Mouse (Mus musculus) liver, embryonic 14.5 days (tissue): ENCODE data around the gene Sytl2. TPM values are rescaled to one million over a fixed set of nuclear protein-coding genes. Genes with fewer than 3 reads are reported as not detected.

Source experiments
- ATAC-seq: fragments of 200-750 bp; cut with Nextera tagmentation; 2 replicates; pipeline ENCODE4 v1.8.0; 2017; ENCODE audit warnings: moderate number of reproducible peaks, mild to moderate bottlenecking, moderate library complexity; ENCODE audit not compliant: insufficient read depth
- DNase-seq, 3 experiments: peaks; one replicate each; pipeline ENCODE4 v3.0.0-alpha.2; 2012 to 2013; ENCODE audit warnings: low read depth in 3 of 3, low spot score in 3 of 3
- H3K27ac ChIP-seq: fragments of 300-500 bp; sonication (generic); 2 replicates; pipeline ENCODE4 v1.5.1; 2014; ENCODE audit warnings: moderate library complexity, mild to moderate bottlenecking, control low read depth, inconsistent platforms
- H3K27me3 ChIP-seq: fragments of 300-500 bp; sonication (generic); 2 replicates; pipeline ENCODE4 v1.6.1; 2014; ENCODE audit warnings: mild to moderate bottlenecking, low read length, moderate library complexity; ENCODE audit not compliant: control insufficient read depth, insufficient read depth
- H3K36me3 ChIP-seq: fragments of 300-500 bp; sonication (generic); replicated peaks from 2 replicates; pipeline ENCODE4 v1.6.1; 2014; ENCODE audit warnings: low read depth; ENCODE audit not compliant: control insufficient read depth, insufficient read depth
- H3K4me1 ChIP-seq, 2 experiments: fragments of 200-500 bp in 1 of 2; fragments of 300-500 bp in 1 of 2; sonication (generic) in 1 of 2; replicated peaks; 2 replicates each; pipeline ENCODE4 v1.6.1; 2012 to 2014; ENCODE audit warnings: antibody characterized with exemption in 1 of 2, inconsistent platforms in 1 of 2, low read length in 1 of 2; ENCODE audit not compliant: control insufficient read depth in 2 of 2, insufficient read depth in 2 of 2
- H3K4me2 ChIP-seq: fragments of 300-500 bp; sonication (generic); 2 replicates; pipeline ENCODE4 v1.6.1; 2014; ENCODE audit warnings: low read depth, mild to moderate bottlenecking, control low read depth, moderate library complexity
- H3K4me3 ChIP-seq, 2 experiments: fragments of 200-500 bp in 1 of 2; fragments of 300-500 bp in 1 of 2; sonication (generic) in 1 of 2; 2 replicates each; pipeline ENCODE4 v1.5.1; 2012 to 2014; ENCODE audit warnings: low read depth in 2 of 2, low read length in 2 of 2, mild to moderate bottlenecking in 2 of 2, control low read depth in 1 of 2, inconsistent platforms in 1 of 2, moderate library complexity in 1 of 2; ENCODE audit not compliant: insufficient read depth in 1 of 2
- H3K9ac ChIP-seq: fragments of 300-500 bp; sonication (generic); replicated peaks from 2 replicates; pipeline ENCODE4 v1.6.1; 2014; ENCODE audit warnings: mild to moderate bottlenecking, control low read depth, moderate library complexity
- H3K9me3 ChIP-seq: fragments of 300-500 bp; sonication (generic); 2 replicates; pipeline ENCODE4 v1.6.1; 2016; ENCODE audit warnings: low read length, mixed read lengths; ENCODE audit not compliant: control insufficient read depth
- CTCF ChIP-seq: IDR thresholded peaks from 2 replicates; pipeline ENCODE4 v1.5.1; 2016; ENCODE audit warnings: antibody characterized with exemption, low read depth, control low read depth
- EP300 ChIP-seq: IDR thresholded peaks from 2 replicates; pipeline ENCODE4 v1.6.1; 2016; ENCODE audit warnings: antibody characterized with exemption, low read depth
- WGBS: fragments of 180-500 bp; shearing (Covaris S2); extraction: QIAGEN DNeasy Blood & Tissue Kit; methylation state at CpG from one replicate; pipeline ENCODE4 v1.1.7; 2014; ENCODE audit not compliant: insufficient replicate concordance; 5-methylcytosine and 5-hydroxymethylcytosine counted together
- polyA plus RNA-seq, 2 experiments: library from polyadenylated mRNA; depleted of rRNA in 1 of 2; stranded (reverse) in 1 of 2; unstranded in 1 of 2; fragments of >200 nt; fragmentation: Nextera tagmentation in 1 of 2; extraction: Ambion mirVana in 1 of 2; gene quantifications; 2 replicates each; pipeline versions ENCODE4 v1.2.1 to v1.2.3; 2012 to 2014

Gene Sytl2
- polyA plus RNA-seq, 2 experiments = 0.38 to 0.45 TPM

DNA sequence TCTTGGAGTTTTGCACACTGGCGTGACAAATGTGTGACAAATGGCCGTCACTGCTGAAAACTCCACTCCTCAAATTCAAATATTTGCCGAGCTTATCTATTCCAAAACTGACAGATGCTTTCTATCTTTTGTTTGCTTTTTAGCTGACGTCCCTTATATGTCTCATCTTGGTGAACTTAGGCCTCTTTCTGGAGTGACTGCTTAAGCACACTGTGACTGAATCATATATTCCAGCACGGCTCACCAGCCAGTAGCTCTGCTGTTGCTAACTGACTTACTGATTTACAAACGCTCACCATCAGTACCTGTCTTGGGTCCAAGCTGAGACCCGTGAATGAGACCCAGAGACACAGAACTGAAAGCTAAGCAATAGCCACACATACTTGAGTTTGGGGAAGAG is 17.3 kb upstream of the Sytl2 start:
- TF ChIP-seq EP300 (no peak), CTCF (no peak)
- 0 out of 4 replicates have a peak, but pooled peaks cover 0 to 1% of the 10 kb centered on the region in 2 experiments for H3K4me1 ChIP-seq
- H3K4me2 ChIP-seq = no peak overlapping the region
- DNase-seq = no peak
- H3K9me3 ChIP-seq = no peaks in the 10 kb centered on the region
- H3K9ac ChIP-seq = no peak overlapping the region
- H3K27ac ChIP-seq = no peak overlapping the region
- ATAC-seq = no peak
- 44% methylated on average over 7 of the region's 7 CpGs for WGBS
- H3K27me3 ChIP-seq = no peaks in the 10 kb centered on the region
- no peak overlapping the region for H3K4me3 ChIP-seq
- H3K36me3 ChIP-seq = no peaks in the 10 kb centered on the region

DNA sequence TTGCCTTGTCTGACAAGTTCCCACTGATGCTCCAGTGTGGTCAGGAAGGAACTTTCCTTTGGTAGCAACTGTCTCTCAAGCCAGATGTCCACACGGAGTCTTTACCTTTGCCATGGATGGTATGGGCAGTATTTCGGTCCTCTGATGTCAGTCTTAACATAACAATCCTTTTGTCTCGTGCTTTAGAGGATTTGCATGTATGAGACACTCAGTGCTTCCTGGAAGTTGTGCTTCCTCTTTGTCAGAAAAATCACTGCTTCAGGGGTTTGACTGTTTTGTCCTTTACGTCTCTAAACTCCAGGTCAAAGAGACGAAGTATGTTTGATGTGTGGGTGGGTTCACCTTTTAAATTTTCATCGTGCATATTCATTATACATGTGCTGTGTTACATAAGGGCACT is 10.2 kb upstream of the Sytl2 start:
- no peak overlapping the region for H3K4me2 ChIP-seq
- TF ChIP-seq CTCF (no peak), EP300 (no peak)
- H3K27ac ChIP-seq = no peak overlapping the region
- DNase-seq (no peak), ATAC-seq (no peak)
- WGBS = 57% methylated on average over 6 of the region's 6 CpGs
- no peaks in the 10 kb centered on the region for H3K36me3 ChIP-seq
- H3K9ac ChIP-seq = no peak overlapping the region
- H3K4me1 ChIP-seq = no peaks in the 10 kb centered on the region
- no peaks in the 10 kb centered on the region for H3K9me3 ChIP-seq
- H3K27me3 ChIP-seq = no peaks in the 10 kb centered on the region
- H3K4me3 ChIP-seq = no peak overlapping the region

DNA sequence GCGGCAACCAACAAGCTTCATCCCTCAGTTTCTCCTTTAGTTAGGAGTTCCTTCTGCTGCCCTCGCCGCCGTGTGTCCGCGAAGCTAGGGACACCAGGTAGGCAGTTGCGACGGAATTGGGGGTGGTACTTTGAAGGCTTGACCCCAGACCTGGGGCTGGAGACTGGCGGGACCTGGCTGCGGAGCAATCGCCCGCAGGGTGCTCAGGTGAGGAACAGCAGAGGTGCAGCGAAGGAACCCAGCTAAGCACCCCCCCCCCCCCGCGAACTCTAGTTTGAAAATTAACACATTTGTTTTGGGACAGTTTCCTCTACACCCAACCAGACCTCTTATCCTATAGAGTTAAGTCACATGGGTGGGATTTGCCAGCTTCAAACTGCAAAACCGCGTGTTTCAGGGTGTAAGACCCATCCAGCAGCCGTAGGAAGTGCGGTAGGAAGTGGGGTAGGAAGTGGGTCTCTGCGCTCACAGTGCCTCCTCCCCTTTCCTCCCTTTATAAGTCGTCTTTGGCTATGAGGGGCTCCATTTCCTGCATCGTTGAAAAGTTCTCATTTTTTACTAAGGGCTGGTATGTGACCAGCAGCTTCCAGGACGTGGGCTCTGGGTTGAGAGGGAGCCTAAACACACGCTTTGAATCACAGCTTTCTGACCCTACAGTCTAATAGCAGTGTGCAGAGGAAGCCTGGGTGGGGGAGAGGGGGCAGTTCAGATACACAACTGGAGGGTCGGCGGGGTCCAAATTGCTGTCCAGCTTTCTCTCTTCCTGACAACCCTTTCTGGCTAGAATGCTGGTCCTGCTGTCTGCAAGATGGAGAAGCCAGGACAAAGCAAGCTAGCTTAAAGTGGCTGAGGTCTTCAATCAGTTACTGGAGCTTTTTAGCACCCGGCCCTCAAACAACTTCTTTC is 848 bp downstream of the Sytl2 start:
- Histone ChIP-seq H3K4me2 (peak overlapping the region; percentile 59), H3K9ac (no peak overlapping the region), H3K9me3 (no peaks in the 10 kb centered on the region), H3K27me3 (peaks cover 27% of the 10 kb centered on the region), H3K4me1 (no peaks in the 10 kb centered on the region), H3K27ac (no peak overlapping the region), H3K36me3 (no peaks in the 10 kb centered on the region), H3K4me3 (peak overlapping the region; percentile 37 to 47)
- no peak for DNase-seq
- 4% methylated on average over 27 of the region's 27 CpGs for WGBS
- ATAC-seq = no peak
- no peak for TF ChIP-seq EP300
- no peak for TF ChIP-seq CTCF

DNA sequence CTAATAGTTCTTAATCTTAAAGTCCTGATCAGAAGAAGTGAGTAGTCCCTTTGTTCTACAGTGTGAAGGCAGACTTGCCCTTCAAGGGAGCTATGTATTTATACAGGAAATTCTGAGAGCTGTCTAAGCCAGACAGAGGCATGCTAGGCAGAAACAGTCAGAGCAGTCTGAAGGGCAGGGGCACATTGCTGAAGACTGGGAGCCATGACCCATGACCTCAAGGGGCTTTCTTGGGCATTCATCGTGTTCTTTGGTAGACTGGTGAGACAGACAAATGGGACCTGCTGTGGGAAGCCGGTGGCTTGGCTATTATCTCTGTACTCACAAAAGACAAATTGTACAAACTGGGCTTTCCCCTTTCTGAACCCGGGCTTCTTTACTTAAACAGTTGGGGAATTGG is 4.0 kb downstream of the Sytl2 start:
- no peaks in the 10 kb centered on the region for H3K4me1 ChIP-seq
- no peak overlapping the region for H3K27ac ChIP-seq
- TF ChIP-seq CTCF (no peak), EP300 (no peak)
- no peaks in the 10 kb centered on the region for H3K36me3 ChIP-seq
- no peak overlapping the region for H3K9ac ChIP-seq
- no peak overlapping the region for H3K4me2 ChIP-seq
- H3K4me3 ChIP-seq = no peak overlapping the region
- ATAC-seq (no peak), DNase-seq (no peak)
- peaks cover 17% of the 10 kb centered on the region for H3K27me3 ChIP-seq
- 46% methylated on average over 3 of the region's 3 CpGs for WGBS
- no peaks in the 10 kb centered on the region for H3K9me3 ChIP-seq

DNA sequence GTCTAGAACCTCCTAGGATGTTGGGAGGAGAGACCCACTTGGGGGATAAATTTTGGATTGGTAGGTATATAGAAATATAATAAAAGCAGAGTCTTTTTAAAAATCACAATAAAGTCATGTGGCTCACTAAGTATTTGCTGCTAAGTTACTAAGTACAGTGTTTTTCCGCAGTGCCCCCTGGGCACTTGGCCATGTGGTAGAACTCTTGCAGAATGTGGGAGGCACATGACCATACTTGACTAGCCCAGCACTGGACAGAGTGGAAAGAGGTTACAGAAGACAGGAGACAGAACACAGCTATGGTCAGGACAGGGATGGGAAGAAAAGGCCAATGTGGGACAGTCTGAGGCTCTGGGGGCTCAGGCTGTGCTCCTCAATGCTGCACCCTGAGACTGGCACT is 4.9 kb downstream of the Sytl2 start:
- ATAC-seq = no peak
- Histone ChIP-seq H3K9me3 (no peaks in the 10 kb centered on the region), H3K4me1 (no peaks in the 10 kb centered on the region), H3K9ac (no peak overlapping the region), H3K27ac (no peak overlapping the region), H3K4me3 (no peak overlapping the region), H3K4me2 (no peak overlapping the region), H3K36me3 (no peaks in the 10 kb centered on the region), H3K27me3 (peaks cover 16% of the 10 kb centered on the region)
- DNase-seq = no peak
- TF ChIP-seq CTCF (no peak), EP300 (no peak)
- 70% methylated on average over 1 of the region's 1 CpGs for WGBS
